Mouse (Mus musculus): ENCODE measurements around the gene Mpdu1. TPM values are rescaled to one million over a fixed set of nuclear protein-coding genes. Genes with fewer than 3 reads are reported as not detected.
A peak's percentile ranks its signal among the peaks of the same experiment; 100 is the strongest.
"Not testable (repeated sequence)": the region's sequence is repeated elsewhere in the genome, so short reads cannot be mapped to it uniquely, and the experiment has no call there.

Gene Mpdu1
- total RNA-seq, 2 experiments from 2014 or later = 12.2 to 28.4 TPM

GRCm38 (mm10) chr11:69628286-69628685, 34.2 kb downstream of the Mpdu1 start:
- peak; percentile 52 for ATAC-seq (replicated peaks; ENCODE audit: low FRiP score, poor library complexity, severe bottlenecking)

GRCm38 (mm10) chr11:69624339-69624738, 38.1 kb downstream of the Mpdu1 start:
- ATAC-seq (replicated peaks; ENCODE audit: low FRiP score, poor library complexity, severe bottlenecking) = not testable (repeated sequence)

GRCm38 (mm10) chr11:69623006-69623405, 39.4 kb downstream of the Mpdu1 start:
- no peak for ATAC-seq (replicated peaks; ENCODE audit: low FRiP score, poor library complexity, severe bottlenecking)

- ATAC-seq (replicated peaks; ENCODE audit: low FRiP score, poor library complexity, severe bottlenecking) = no peak
Measured at GRCm38 (mm10) chr11:69622406-69622805, 40.0 kb downstream of the Mpdu1 start.

- ATAC-seq (replicated peaks; ENCODE audit: low FRiP score, poor library complexity, severe bottlenecking) = 0 out of 2 replicates have a peak, but pooled peaks have one; percentile 51
Measured at GRCm38 (mm10) chr11:69621571-69622268, 40.7 kb downstream of the Mpdu1 start, which contains the start of gene Sat2. Gene Sat2 (plus strand): TSS chr11:69622024.

- peak; percentile 67 for ATAC-seq (replicated peaks; ENCODE audit: low FRiP score, poor library complexity, severe bottlenecking)
Measured at GRCm38 (mm10) chr11:69620394-69621081, 41.9 kb downstream of the Mpdu1 start.

- ATAC-seq (replicated peaks; ENCODE audit: low FRiP score, poor library complexity, severe bottlenecking) = no peak
Measured at GRCm38 (mm10) chr11:69617805-69618204, 44.6 kb downstream of the Mpdu1 start, which contains the start of gene Shbg. Gene Shbg (minus strand): TSS chr11:69617905.

GRCm38 (mm10) chr11:69616781-69617180, 45.7 kb downstream of the Mpdu1 start:
- no peak for ATAC-seq (replicated peaks; ENCODE audit: low FRiP score, poor library complexity, severe bottlenecking)

- ATAC-seq (replicated peaks; ENCODE audit: low FRiP score, poor library complexity, severe bottlenecking) = not testable (repeated sequence)
Measured at GRCm38 (mm10) chr11:69614257-69614588, 48.2 kb downstream of the Mpdu1 start.

- peak; percentile 88 for ATAC-seq (replicated peaks; ENCODE audit: low FRiP score, poor library complexity, severe bottlenecking)
Measured at GRCm38 (mm10) chr11:69613553-69614256, 48.7 kb downstream of the Mpdu1 start.

GRCm38 (mm10) chr11:69610899-69611298, 51.5 kb downstream of the Mpdu1 start:
- ATAC-seq (replicated peaks; ENCODE audit: low FRiP score, poor library complexity, severe bottlenecking) = no peak

GRCm38 (mm10) chr11:69609416-69609815, 53.0 kb downstream of the Mpdu1 start:
- ATAC-seq (replicated peaks; ENCODE audit: low FRiP score, poor library complexity, severe bottlenecking) = 0 out of 2 replicates have a peak, but pooled peaks have one; percentile 31

- ATAC-seq (replicated peaks; ENCODE audit: low FRiP score, poor library complexity, severe bottlenecking) = no peak
Measured at GRCm38 (mm10) chr11:69608525-69608924, 53.9 kb downstream of the Mpdu1 start.

GRCm38 (mm10) chr11:69606832-69607231, 55.6 kb downstream of the Mpdu1 start:
- ATAC-seq (replicated peaks; ENCODE audit: low FRiP score, poor library complexity, severe bottlenecking) = no peak

Other genes with a start within 250 kb of the Mpdu1 start
Only the 30 nearest of the 34 such genes appear.
- not detected in 2 replicates for gene Dnah2, start 113.5 kb downstream of the Mpdu1 start, total RNA-seq (2015; ENCODE audit: low replicate concordance)
- 0.13 TPM in 1 of 2 replicates, not detected in the other for gene Dnah2, start 113.5 kb downstream of the Mpdu1 start, total RNA-seq (2017; ENCODE audit: low replicate concordance)
- 2.5 and 2.9 TPM in 2 replicates for gene Efnb3, start 102.4 kb downstream of the Mpdu1 start, total RNA-seq (2015; ENCODE audit: low replicate concordance)
- gene Efnb3, start 102.4 kb downstream of the Mpdu1 start, total RNA-seq (2017; ENCODE audit: low replicate concordance) = 0.77 and 1.1 TPM in 2 replicates
- gene Wrap53, start 82.4 kb downstream of the Mpdu1 start, total RNA-seq (2015; ENCODE audit: low replicate concordance) = 13.8 and 48.3 TPM in 2 replicates
- 13.5 and 18.4 TPM in 2 replicates for gene Wrap53, start 82.4 kb downstream of the Mpdu1 start, total RNA-seq (2017; ENCODE audit: low replicate concordance)
- gene Trp53, start 82.3 kb downstream of the Mpdu1 start, total RNA-seq (2015; ENCODE audit: low replicate concordance) = 38.2 and 75.9 TPM in 2 replicates
- 12.2 TPM in 2 replicates for gene Trp53, start 82.3 kb downstream of the Mpdu1 start, total RNA-seq (2017; ENCODE audit: low replicate concordance)
- gene Atp1b2, start 56.7 kb downstream of the Mpdu1 start, total RNA-seq (2015; ENCODE audit: low replicate concordance) = 20.9 and 36.5 TPM in 2 replicates
- 3.5 and 4.5 TPM in 2 replicates for gene Atp1b2, start 56.7 kb downstream of the Mpdu1 start, total RNA-seq (2017; ENCODE audit: low replicate concordance)
- not detected in 2 replicates for gene Shbg, start 44.7 kb downstream of the Mpdu1 start, total RNA-seq (2015; ENCODE audit: low replicate concordance)
- gene Shbg, start 44.7 kb downstream of the Mpdu1 start, total RNA-seq (2017; ENCODE audit: low replicate concordance) = not detected in 2 replicates
- gene Sat2, start 40.6 kb downstream of the Mpdu1 start, total RNA-seq (2015; ENCODE audit: low replicate concordance) = not detected in 2 replicates
- not detected in 2 replicates for gene Sat2, start 40.6 kb downstream of the Mpdu1 start, total RNA-seq (2017; ENCODE audit: low replicate concordance)
- gene Fxr2, start 29.7 kb downstream of the Mpdu1 start, total RNA-seq (2015; ENCODE audit: low replicate concordance) = 18.0 and 24.9 TPM in 2 replicates
- 42.4 and 44.2 TPM in 2 replicates for gene Fxr2, start 29.7 kb downstream of the Mpdu1 start, total RNA-seq (2017; ENCODE audit: low replicate concordance)
- not detected in 2 replicates for gene Sox15, start 7.3 kb downstream of the Mpdu1 start, total RNA-seq (2015; ENCODE audit: low replicate concordance)
- not detected in 2 replicates for gene Sox15, start 7.3 kb downstream of the Mpdu1 start, total RNA-seq (2017; ENCODE audit: low replicate concordance)
- 65.0 and 66.7 TPM in 2 replicates for gene Cd68, start 3.5 kb upstream of the Mpdu1 start, total RNA-seq (2015; ENCODE audit: low replicate concordance)
- 39.1 and 47.7 TPM in 2 replicates for gene Cd68, start 3.5 kb upstream of the Mpdu1 start, total RNA-seq (2017; ENCODE audit: low replicate concordance)
- gene Eif4a1, start 9.8 kb upstream of the Mpdu1 start, total RNA-seq (2015; ENCODE audit: low replicate concordance) = 233 and 247 TPM in 2 replicates
- 229 and 230 TPM in 2 replicates for gene Eif4a1, start 9.8 kb upstream of the Mpdu1 start, total RNA-seq (2017; ENCODE audit: low replicate concordance)
- gene Senp3, start 19.4 kb upstream of the Mpdu1 start, total RNA-seq (2015; ENCODE audit: low replicate concordance) = 32.3 and 41.8 TPM in 2 replicates
- gene Senp3, start 19.4 kb upstream of the Mpdu1 start, total RNA-seq (2017; ENCODE audit: low replicate concordance) = 24.8 and 43.4 TPM in 2 replicates
- 3.2 TPM in 1 of 2 replicates, not detected in the other for gene Tnfsf13, start 23.1 kb upstream of the Mpdu1 start, total RNA-seq (2015; ENCODE audit: low replicate concordance)
- 4.1 TPM in 1 of 2 replicates, not detected in the other for gene Tnfsf13, start 23.1 kb upstream of the Mpdu1 start, total RNA-seq (2017; ENCODE audit: low replicate concordance)
- 1.3 and 7.2 TPM in 2 replicates for gene Tnfsf12, start 33.2 kb upstream of the Mpdu1 start, total RNA-seq (2015; ENCODE audit: low replicate concordance)
- gene Tnfsf12, start 33.2 kb upstream of the Mpdu1 start, total RNA-seq (2017; ENCODE audit: low replicate concordance) = not detected in 2 replicates
- 1.8 TPM in 1 of 2 replicates, not detected in the other for gene Tnfsfm13, start 33.5 kb upstream of the Mpdu1 start, total RNA-seq (2015; ENCODE audit: low replicate concordance)
- 6.4 and 9.4 TPM in 2 replicates for gene Tnfsfm13, start 33.5 kb upstream of the Mpdu1 start, total RNA-seq (2017; ENCODE audit: low replicate concordance)
- 124 and 145 TPM in 2 replicates for gene Polr2a, start 96.0 kb upstream of the Mpdu1 start, total RNA-seq (2015; ENCODE audit: low replicate concordance)
- 131 and 162 TPM in 2 replicates for gene Polr2a, start 96.0 kb upstream of the Mpdu1 start, total RNA-seq (2017; ENCODE audit: low replicate concordance)
- gene Slc35g3, start 99.3 kb upstream of the Mpdu1 start, total RNA-seq (2015; ENCODE audit: low replicate concordance) = not detected in 2 replicates
- gene Slc35g3, start 99.3 kb upstream of the Mpdu1 start, total RNA-seq (2017; ENCODE audit: low replicate concordance) = not detected in 2 replicates
- gene Zbtb4, start 103.3 kb upstream of the Mpdu1 start, total RNA-seq (2015; ENCODE audit: low replicate concordance) = 2.9 and 3.8 TPM in 2 replicates
- gene Zbtb4, start 103.3 kb upstream of the Mpdu1 start, total RNA-seq (2017; ENCODE audit: low replicate concordance) = 0.77 and 3.0 TPM in 2 replicates
- gene Chrnb1, start 133.3 kb upstream of the Mpdu1 start, total RNA-seq (2015; ENCODE audit: low replicate concordance) = not detected in 2 replicates
- 0.77 TPM in 1 of 2 replicates, not detected in the other for gene Chrnb1, start 133.3 kb upstream of the Mpdu1 start, total RNA-seq (2017; ENCODE audit: low replicate concordance)
- gene Fgf11, start 139.2 kb upstream of the Mpdu1 start, total RNA-seq (2015; ENCODE audit: low replicate concordance) = not detected in 2 replicates
- not detected in 2 replicates for gene Fgf11, start 139.2 kb upstream of the Mpdu1 start, total RNA-seq (2017; ENCODE audit: low replicate concordance)
- not detected in 2 replicates for gene Tmem102, start 143.0 kb upstream of the Mpdu1 start, total RNA-seq (2015; ENCODE audit: low replicate concordance)
- not detected in 2 replicates for gene Tmem102, start 143.0 kb upstream of the Mpdu1 start, total RNA-seq (2017; ENCODE audit: low replicate concordance)
- gene Gm39566, start 152.7 kb upstream of the Mpdu1 start, total RNA-seq (2015; ENCODE audit: low replicate concordance) = not detected in 2 replicates
- gene Gm39566, start 152.7 kb upstream of the Mpdu1 start, total RNA-seq (2017; ENCODE audit: low replicate concordance) = not detected in 2 replicates
- not detected in 2 replicates for gene Spem2, start 155.8 kb upstream of the Mpdu1 start, total RNA-seq (2015; ENCODE audit: low replicate concordance)
- not detected in 2 replicates for gene Spem2, start 155.8 kb upstream of the Mpdu1 start, total RNA-seq (2017; ENCODE audit: low replicate concordance)
- gene Spem1, start 159.5 kb upstream of the Mpdu1 start, total RNA-seq (2015; ENCODE audit: low replicate concordance) = not detected in 2 replicates
- gene Spem1, start 159.5 kb upstream of the Mpdu1 start, total RNA-seq (2017; ENCODE audit: low replicate concordance) = not detected in 2 replicates
- gene Nlgn2, start 175.1 kb upstream of the Mpdu1 start, total RNA-seq (2015; ENCODE audit: low replicate concordance) = 0.72 and 0.84 TPM in 2 replicates
- 0.08 and 0.26 TPM in 2 replicates for gene Nlgn2, start 175.1 kb upstream of the Mpdu1 start, total RNA-seq (2017; ENCODE audit: low replicate concordance)
- 258 and 276 TPM in 2 replicates for gene Tmem256, start 175.9 kb upstream of the Mpdu1 start, total RNA-seq (2015; ENCODE audit: low replicate concordance)
- 123 and 303 TPM in 2 replicates for gene Tmem256, start 175.9 kb upstream of the Mpdu1 start, total RNA-seq (2017; ENCODE audit: low replicate concordance)
- gene Plscr3, start 183.7 kb upstream of the Mpdu1 start, total RNA-seq (2015; ENCODE audit: low replicate concordance) = 24.9 and 26.0 TPM in 2 replicates
- 15.1 and 27.7 TPM in 2 replicates for gene Plscr3, start 183.7 kb upstream of the Mpdu1 start, total RNA-seq (2017; ENCODE audit: low replicate concordance)
- gene Tnk1, start 196.1 kb upstream of the Mpdu1 start, total RNA-seq (2015; ENCODE audit: low replicate concordance) = 5.9 and 6.8 TPM in 2 replicates
- gene Tnk1, start 196.1 kb upstream of the Mpdu1 start, total RNA-seq (2017; ENCODE audit: low replicate concordance) = 7.3 and 8.1 TPM in 2 replicates
- gene Tmem95, start 215.4 kb upstream of the Mpdu1 start, total RNA-seq (2015; ENCODE audit: low replicate concordance) = not detected in 2 replicates
- gene Tmem95, start 215.4 kb upstream of the Mpdu1 start, total RNA-seq (2017; ENCODE audit: low replicate concordance) = not detected in 2 replicates
- gene Kctd11, start 218.8 kb upstream of the Mpdu1 start, total RNA-seq (2015; ENCODE audit: low replicate concordance) = 0.72 and 0.84 TPM in 2 replicates
- 0.13 TPM in 1 of 2 replicates, not detected in the other for gene Kctd11, start 218.8 kb upstream of the Mpdu1 start, total RNA-seq (2017; ENCODE audit: low replicate concordance)